Mouse (Mus musculus) hindbrain, embryonic 12.5 days (tissue): Measurements from ENCODE around the gene Crybb3. TPM values are rescaled to one million over a fixed set of nuclear protein-coding genes. Genes with fewer than 3 reads are reported as not detected.
"Not testable (repeated sequence)": the region's sequence is repeated elsewhere in the genome, so short reads cannot be mapped to it uniquely, and the experiment has no call there.

Source experiments
- ATAC-seq: fragments of 200-750 bp; cut with Nextera tagmentation; 2 replicates; pipeline ENCODE4 v1.8.0; 2017; ENCODE audit warnings: moderate TSS enrichment; ENCODE audit not compliant: low FRiP score
- H3K27ac ChIP-seq: fragments of 300-500 bp; sonication (generic); 2 replicates; pipeline ENCODE4 v1.5.1; 2016; ENCODE audit warnings: mild to moderate bottlenecking
- H3K27me3 ChIP-seq: fragments of 300-500 bp; sonication (generic); 2 replicates; pipeline ENCODE4 v1.6.1; 2016; ENCODE audit warnings: mild to moderate bottlenecking
- H3K36me3 ChIP-seq: fragments of 300-500 bp; sonication (generic); 2 replicates; pipeline ENCODE4 v1.6.1; 2016; ENCODE audit warnings: mild to moderate bottlenecking
- H3K4me1 ChIP-seq: fragments of 300-500 bp; sonication (generic); 2 replicates; pipeline ENCODE4 v1.6.1; 2016
- H3K4me2 ChIP-seq: fragments of 300-500 bp; sonication (generic); replicated peaks from 2 replicates; pipeline ENCODE4 v1.6.1; 2016; ENCODE audit warnings: mild to moderate bottlenecking
- H3K4me3 ChIP-seq: fragments of 300-500 bp; sonication (generic); 2 replicates; pipeline ENCODE4 v1.5.1; 2016; ENCODE audit warnings: mild to moderate bottlenecking
- H3K9ac ChIP-seq: fragments of 300-500 bp; sonication (generic); 2 replicates; pipeline ENCODE4 v1.6.1; 2016; ENCODE audit warnings: mild to moderate bottlenecking, moderate library complexity
- H3K9me3 ChIP-seq: fragments of 300-500 bp; sonication (generic); replicated peaks from 2 replicates; pipeline ENCODE4 v1.6.1; 2016; ENCODE audit warnings: mild to moderate bottlenecking
- WGBS: fragments of 180-500 bp; shearing (Covaris S2); methylation state at CpG from one replicate; pipeline ENCODE4 v1.1.7; 2016; 5-methylcytosine and 5-hydroxymethylcytosine counted together
- polyA plus RNA-seq: library from polyadenylated mRNA; unstranded; fragments of >200 nt; fragmentation: Nextera tagmentation; extraction: Ambion mirVana; gene quantifications from 2 replicates; pipeline ENCODE4 v1.2.1, GENCODE M21; 2016

Gene Crybb3
- polyA plus RNA-seq, 1 experiment from 2014 or later: 0.74 TPM

DNA sequence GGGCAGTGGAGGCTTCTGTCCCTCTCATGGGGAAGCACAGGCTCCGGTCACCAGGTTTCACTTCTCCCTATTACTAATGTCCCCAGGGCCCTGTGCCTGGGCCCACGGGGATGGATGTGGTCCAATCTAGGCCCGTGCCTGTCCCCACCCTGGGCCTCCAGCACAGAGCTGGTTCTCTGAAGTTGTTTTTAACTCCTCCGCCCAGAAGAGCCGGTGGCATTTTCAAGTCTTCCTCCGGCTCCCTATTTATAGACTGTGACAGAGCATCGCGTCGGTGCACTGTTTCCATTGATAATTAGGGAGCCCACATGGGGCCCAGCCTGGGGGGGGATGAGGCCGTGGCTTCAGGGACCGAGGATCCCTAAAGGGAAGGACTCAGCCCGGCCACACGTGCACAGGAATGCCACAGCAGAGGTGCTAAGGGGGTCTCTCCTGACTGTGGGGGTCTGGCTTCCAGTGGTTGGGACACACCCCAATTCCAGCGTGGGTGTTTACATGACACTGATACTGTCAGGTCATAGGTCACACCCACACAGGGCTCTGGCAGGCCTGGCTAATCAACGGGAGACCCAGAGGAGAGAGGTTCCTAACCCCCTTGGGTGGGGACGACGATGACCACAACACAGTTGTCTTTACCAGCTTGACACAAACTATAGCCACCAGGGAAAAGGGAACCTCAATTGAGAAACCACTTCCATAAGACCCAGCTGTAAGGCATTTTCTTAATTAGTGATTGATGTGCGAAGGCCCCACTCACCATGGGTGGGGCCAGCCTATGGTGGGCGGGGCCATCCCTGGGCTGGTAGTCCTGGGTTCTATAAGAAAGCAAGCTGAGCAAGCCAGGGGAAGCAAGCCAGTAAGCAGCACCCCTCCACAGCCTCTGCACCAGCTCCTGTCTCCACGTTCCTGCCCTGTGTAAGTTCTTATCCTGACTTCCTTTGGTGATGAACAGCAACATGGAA is 33.2 kb upstream of the Crybb3 start:
- H3K4me3 ChIP-seq: no peak overlapping the region
- no peak for ATAC-seq
- H3K9ac ChIP-seq: no peak overlapping the region
- no peak overlapping the region for H3K4me2 ChIP-seq
- no peaks in the 10 kb centered on the region for H3K36me3 ChIP-seq
- H3K9me3 ChIP-seq: no peaks in the 10 kb centered on the region; the same call in 1 of the 2 replicates
- peaks cover 36% of the 10 kb centered on the region for H3K4me1 ChIP-seq
- H3K27me3 ChIP-seq: 0 out of 2 replicates have a peak, but pooled peaks cover 3% of the 10 kb centered on the region
- no peak overlapping the region for H3K27ac ChIP-seq
- 54% methylated on average over 20 of the region's 20 CpGs for WGBS

DNA sequence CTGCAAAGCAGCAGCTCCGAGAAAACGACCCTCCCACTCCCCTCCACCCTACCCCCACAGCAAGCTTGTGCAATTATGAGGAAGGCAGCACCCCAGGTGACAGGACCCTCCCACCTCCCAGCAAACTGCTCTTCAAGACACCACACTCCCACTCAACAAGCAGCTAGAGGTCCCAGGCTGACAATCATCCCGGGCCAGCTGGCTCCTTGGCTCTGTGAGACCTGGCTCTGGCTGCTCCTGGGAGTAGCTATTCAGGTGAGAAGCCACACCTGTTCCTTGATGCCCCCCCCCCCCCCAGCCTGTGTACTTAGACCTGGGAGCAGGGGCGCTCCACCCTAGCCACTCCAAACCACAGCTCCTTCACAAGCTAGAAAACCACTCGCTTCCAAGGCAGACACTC is 31.7 kb upstream of the Crybb3 start:
- Histone ChIP-seq H3K36me3 (no peaks in the 10 kb centered on the region), H3K9ac (no peak overlapping the region), H3K27ac (no peak overlapping the region), H3K4me3 (no peak overlapping the region), H3K4me1 (peaks cover 30% of the 10 kb centered on the region), H3K9me3 (no peaks in the 10 kb centered on the region; the same call in 1 of the 2 replicates), H3K4me2 (no peak overlapping the region), H3K27me3 (0 out of 2 replicates have a peak, but pooled peaks cover 3% of the 10 kb centered on the region)
- no peak for ATAC-seq
- 51% methylated on average over 5 of the region's 5 CpGs for WGBS

DNA sequence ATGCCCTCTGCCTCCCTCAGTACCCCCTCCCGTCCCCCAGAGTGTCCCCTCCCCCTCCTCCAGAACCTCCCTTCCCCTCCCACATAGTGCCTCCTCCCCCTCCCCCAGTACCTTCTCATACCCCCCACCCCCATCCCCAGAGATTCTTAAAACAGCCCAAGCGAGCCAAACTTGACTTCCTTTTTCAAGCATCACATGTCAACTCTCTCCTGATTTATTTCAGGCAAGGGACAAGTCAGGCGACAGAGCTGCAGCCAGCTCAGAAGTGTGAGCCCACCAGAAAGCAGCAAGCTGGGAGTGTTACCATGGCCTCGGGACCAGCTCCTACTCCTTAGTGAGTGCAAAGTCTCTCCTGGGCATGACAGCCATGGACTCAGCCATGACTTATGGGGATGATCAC is 30.0 kb upstream of the Crybb3 start:
- H3K9me3 ChIP-seq: no peaks in the 10 kb centered on the region; the same call in 1 of the 2 replicates
- H3K4me3 ChIP-seq: no peak overlapping the region
- no peak overlapping the region for H3K4me2 ChIP-seq
- no peaks in the 10 kb centered on the region for H3K27me3 ChIP-seq
- H3K4me1 ChIP-seq: peaks cover 31% of the 10 kb centered on the region
- no peaks in the 10 kb centered on the region for H3K36me3 ChIP-seq
- 9% methylated on average over 4 of the region's 4 CpGs for WGBS
- no peak for ATAC-seq
- H3K27ac ChIP-seq: peak overlapping the region; percentile 68; the same call in 1 of the 2 replicates
- H3K9ac ChIP-seq: no peak overlapping the region

DNA sequence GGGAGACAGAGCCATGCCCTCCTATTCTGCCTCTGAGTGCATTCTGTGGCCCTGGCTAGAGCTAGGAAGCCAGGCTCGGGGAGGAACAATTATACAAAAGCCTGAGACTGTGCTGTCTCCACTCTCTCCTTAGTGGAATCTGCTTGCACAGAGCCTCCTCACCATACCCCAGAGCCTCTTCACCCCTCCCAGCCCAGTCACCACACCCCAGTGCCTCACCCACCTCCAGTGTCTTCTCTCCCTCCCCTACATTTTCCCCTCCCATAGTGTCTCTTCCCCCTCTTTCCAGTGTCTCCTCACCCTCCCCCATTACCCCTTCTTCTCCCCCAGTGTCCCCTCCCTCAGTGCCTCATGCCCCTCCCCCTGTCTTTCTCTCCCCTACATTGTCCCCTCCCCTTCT is 29.5 kb upstream of the Crybb3 start:
- H3K9ac ChIP-seq: 0 out of 2 replicates have a peak overlapping the region, but pooled peaks have one; percentile 32
- no peaks in the 10 kb centered on the region for H3K36me3 ChIP-seq
- H3K4me1 ChIP-seq: peaks cover 31% of the 10 kb centered on the region
- H3K27ac ChIP-seq: peak overlapping the region; percentile 68
- H3K9me3 ChIP-seq: no peaks in the 10 kb centered on the region; the same call in 1 of the 2 replicates
- H3K4me3 ChIP-seq: no peak overlapping the region
- no peaks in the 10 kb centered on the region for H3K27me3 ChIP-seq
- ATAC-seq: peak; percentile 29; the same call in 1 of the 2 replicates
- 0% methylated on average over 1 of the region's 1 CpGs for WGBS
- no peak overlapping the region for H3K4me2 ChIP-seq

DNA sequence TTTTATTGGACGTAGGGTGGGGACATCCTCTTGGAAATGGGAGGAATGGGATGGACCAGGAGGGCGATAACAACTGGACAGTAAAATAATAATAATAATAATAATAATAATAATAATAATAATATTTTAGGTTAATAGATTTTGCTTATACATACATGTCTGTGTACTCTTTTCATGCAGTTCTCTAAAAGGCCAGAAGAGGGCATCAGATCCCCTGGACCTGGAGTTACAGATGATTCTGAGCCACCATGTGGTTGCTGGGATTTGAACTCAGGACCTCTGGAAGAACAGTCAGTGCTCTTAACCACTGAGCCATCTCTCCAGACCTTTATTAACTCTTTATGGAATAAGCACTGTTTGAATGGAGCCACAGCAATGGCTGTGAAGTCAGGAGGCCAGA is 28.3 kb upstream of the Crybb3 start:
- not testable (repeated sequence) for H3K9ac ChIP-seq, H3K36me3 ChIP-seq, H3K4me3 ChIP-seq, ATAC-seq, H3K4me2 ChIP-seq, H3K9me3 ChIP-seq, H3K27me3 ChIP-seq, H3K27ac ChIP-seq
- H3K4me1 ChIP-seq: peaks cover 28% of the 10 kb centered on the region
- WGBS: 86% methylated on average over 2 of the region's 2 CpGs

DNA sequence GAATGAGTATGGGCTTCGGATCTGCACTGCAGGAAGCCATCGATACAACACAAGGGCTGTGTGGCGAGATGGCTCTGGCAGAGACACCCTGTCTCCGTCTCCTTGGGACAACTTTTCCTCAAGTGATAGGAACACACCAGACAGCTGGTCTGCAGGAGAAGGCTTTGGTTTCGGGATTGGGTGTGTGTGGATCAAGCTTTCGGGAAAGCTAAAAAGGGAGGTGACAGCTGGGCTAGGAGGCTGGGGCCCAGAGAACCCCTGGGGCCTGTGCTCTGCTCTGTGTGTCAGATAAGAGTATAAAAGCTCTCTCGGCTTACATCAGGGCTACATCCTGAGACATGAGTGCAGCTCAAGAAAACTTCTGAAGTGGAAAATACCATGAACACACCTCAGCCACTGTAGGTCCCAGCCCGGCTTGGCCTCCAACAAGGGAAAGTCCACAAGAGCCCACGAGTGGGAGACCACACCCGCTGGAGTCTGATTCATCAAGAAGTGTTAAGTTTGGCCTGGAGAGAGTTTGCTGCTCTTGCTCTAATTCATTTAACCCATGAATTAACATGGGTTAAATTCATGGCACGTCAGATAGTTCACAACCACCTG is 26.9 kb upstream of the Crybb3 start:
- H3K4me2 ChIP-seq: no peak overlapping the region
- no peaks in the 10 kb centered on the region for H3K27me3 ChIP-seq
- ATAC-seq: no peak
- H3K4me1 ChIP-seq: peaks cover 20% of the 10 kb centered on the region
- 80% methylated on average over 11 of the region's 11 CpGs for WGBS
- H3K9ac ChIP-seq: no peak overlapping the region
- no peaks in the 10 kb centered on the region; the same call in 1 of the 2 replicates for H3K9me3 ChIP-seq
- no peak overlapping the region for H3K4me3 ChIP-seq
- no peaks in the 10 kb centered on the region for H3K36me3 ChIP-seq
- no peak overlapping the region for H3K27ac ChIP-seq

DNA sequence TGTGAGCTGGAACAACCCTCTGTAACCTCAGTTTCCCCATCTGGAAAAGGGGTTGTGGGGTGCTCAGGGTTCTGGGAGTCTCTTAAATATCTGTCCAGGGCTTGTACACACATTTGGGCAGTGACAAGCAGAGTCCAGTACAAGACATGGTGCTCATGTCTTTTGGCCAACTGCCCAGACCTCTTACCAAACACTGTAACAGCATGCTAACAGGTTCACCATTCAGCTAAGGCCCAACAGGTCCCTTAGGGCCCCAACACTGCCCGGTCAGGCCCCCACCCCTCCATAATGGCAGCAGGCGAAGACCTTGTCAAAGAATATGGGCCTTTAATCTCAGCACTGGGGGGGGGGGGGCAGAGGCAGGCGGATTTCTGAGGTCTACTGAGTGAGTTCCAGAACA is 26.3 kb upstream of the Crybb3 start:
- Histone ChIP-seq H3K9me3 (no peaks in the 10 kb centered on the region), H3K4me2 (no peak overlapping the region), H3K4me1 (peaks cover 24% of the 10 kb centered on the region), H3K4me3 (no peak overlapping the region), H3K27ac (no peak overlapping the region), H3K27me3 (no peaks in the 10 kb centered on the region), H3K9ac (no peak overlapping the region), H3K36me3 (no peaks in the 10 kb centered on the region)
- 76% methylated on average over 3 of the region's 3 CpGs for WGBS
- ATAC-seq: no peak

DNA sequence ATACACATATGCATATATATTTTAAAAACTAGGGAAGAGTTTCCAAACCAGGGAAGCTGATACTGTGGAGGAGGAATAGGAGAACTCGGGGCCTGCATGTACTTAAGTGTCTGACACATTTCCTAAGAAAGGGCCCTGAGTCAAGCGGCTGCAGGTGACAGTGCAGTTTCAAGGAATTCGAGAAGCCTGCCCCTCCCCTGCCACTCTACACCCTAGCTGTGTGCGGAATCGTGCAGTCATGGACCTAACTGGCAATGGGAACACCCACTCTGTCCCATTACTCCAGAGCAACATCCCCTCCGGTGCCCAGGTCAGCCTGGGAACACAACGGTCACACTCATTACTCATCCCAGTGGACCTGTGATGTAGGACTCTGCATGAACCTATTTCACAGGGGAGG is 25.2 kb upstream of the Crybb3 start:
- 76% methylated on average over 7 of the region's 7 CpGs for WGBS
- H3K27ac ChIP-seq: no peak overlapping the region
- no peaks in the 10 kb centered on the region for H3K36me3 ChIP-seq
- ATAC-seq: no peak
- no peak overlapping the region for H3K9ac ChIP-seq
- H3K4me1 ChIP-seq: peaks cover 26% of the 10 kb centered on the region
- no peak overlapping the region for H3K4me3 ChIP-seq
- no peaks in the 10 kb centered on the region for H3K9me3 ChIP-seq
- no peaks in the 10 kb centered on the region for H3K27me3 ChIP-seq
- H3K4me2 ChIP-seq: no peak overlapping the region

DNA sequence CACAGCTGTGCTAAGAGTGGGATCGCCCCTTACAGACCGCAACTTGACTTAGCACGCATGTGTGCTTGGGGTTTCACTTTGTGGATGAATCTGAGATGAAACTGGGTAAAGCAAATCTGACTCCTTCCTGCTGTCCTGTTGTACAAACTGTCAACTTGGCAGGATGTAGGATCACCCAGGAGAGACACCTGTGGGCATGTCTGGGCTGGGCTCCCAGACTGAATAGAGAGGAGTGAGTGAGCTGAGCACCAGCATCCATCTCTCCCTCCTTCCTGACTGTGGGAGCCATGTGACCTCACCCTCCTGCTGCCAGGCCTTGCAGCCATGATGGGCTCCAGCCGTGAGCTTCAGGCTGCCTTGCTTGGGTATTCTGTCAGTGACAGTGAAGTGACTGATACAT is 24.1 kb upstream of the Crybb3 start:
- Histone ChIP-seq H3K9ac (no peak overlapping the region), H3K4me2 (no peak overlapping the region), H3K9me3 (no peaks in the 10 kb centered on the region), H3K4me3 (no peak overlapping the region), H3K4me1 (peaks cover 16% of the 10 kb centered on the region), H3K27me3 (no peaks in the 10 kb centered on the region; the same call in 1 of the 2 replicates), H3K27ac (no peak overlapping the region), H3K36me3 (no peaks in the 10 kb centered on the region)
- 87% methylated on average over 4 of the region's 4 CpGs for WGBS
- ATAC-seq: no peak

DNA sequence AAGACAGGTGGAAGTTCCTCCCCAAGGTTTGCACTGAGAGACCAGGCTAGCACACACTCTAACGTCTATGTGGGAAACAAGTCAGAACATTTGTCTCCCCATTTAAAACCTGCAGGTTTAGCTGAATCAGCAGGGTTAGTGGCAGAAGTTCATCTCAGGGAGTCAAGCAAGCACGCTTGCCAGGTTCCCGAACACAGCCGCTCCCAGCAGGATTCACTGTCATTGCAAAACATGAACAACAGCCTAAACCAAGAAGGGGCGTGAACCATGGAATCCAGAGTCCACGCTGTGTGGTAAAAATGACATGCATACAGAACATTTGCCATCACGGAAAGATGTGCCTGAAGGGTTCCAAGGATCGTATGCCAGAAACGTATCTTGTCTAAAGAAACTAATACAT is 23.7 kb upstream of the Crybb3 start:
- H3K27me3 ChIP-seq: no peaks in the 10 kb centered on the region; the same call in 1 of the 2 replicates
- no peak overlapping the region for H3K4me2 ChIP-seq
- no peak overlapping the region for H3K4me3 ChIP-seq
- 81% methylated on average over 9 of the region's 9 CpGs for WGBS
- H3K4me1 ChIP-seq: peaks cover 16% of the 10 kb centered on the region
- H3K9me3 ChIP-seq: no peaks in the 10 kb centered on the region
- no peak for ATAC-seq
- H3K9ac ChIP-seq: no peak overlapping the region
- H3K27ac ChIP-seq: no peak overlapping the region
- H3K36me3 ChIP-seq: no peaks in the 10 kb centered on the region

DNA sequence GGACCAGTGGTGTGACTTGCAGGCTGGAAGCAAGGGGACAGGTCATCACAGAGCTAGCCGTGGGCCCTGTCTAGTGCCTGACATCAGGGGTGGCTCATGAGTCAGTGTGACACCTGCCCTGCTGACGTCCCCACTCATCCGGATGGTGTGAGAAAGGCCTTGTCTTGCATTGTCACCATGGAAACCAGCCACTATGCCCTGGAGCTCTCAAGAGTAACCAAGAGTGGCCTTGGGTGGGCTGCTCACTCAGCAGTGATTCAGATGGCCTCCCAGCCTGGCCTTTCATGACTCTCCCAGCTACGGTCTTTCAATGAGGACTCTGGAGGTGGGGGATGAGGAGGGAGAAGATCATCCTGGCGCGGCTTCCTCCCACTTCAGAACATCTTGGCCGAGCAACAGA is 21.1 kb upstream of the Crybb3 start:
- H3K9ac ChIP-seq: no peak overlapping the region
- no peak overlapping the region for H3K4me3 ChIP-seq
- peak overlapping the region; percentile 44; the same call in 1 of the 2 replicates for H3K27ac ChIP-seq
- 32% methylated on average over 7 of the region's 7 CpGs for WGBS
- no peaks in the 10 kb centered on the region for H3K36me3 ChIP-seq
- no peaks in the 10 kb centered on the region for H3K9me3 ChIP-seq
- H3K27me3 ChIP-seq: no peaks in the 10 kb centered on the region; the same call in 1 of the 2 replicates
- ATAC-seq: 0 out of 2 replicates have a peak, but pooled peaks have one; percentile 30
- H3K4me2 ChIP-seq: no peak overlapping the region
- peaks cover 12% of the 10 kb centered on the region for H3K4me1 ChIP-seq

DNA sequence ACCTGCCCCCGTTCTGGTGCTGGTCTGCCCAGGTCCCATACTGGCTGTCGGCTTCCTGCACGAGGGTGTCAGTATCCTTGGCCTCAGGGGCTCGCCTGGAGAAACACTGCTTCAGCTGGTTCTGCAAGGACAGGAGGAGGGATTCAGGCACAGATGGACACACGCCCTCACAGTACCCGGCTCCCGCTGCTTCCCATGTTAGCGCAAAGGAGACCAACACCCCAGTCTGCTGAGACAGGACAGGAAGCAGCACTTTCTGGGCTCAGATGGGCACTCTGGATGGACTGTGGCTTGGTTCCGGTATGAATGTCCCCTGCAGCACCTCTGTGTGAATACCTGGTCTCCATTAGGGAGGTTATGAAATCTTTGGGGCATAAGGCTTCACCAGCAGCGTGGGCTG is 20.1 kb upstream of the Crybb3 start:
- Histone ChIP-seq H3K9me3 (no peaks in the 10 kb centered on the region), H3K36me3 (no peaks in the 10 kb centered on the region), H3K27ac (no peak overlapping the region), H3K4me2 (no peak overlapping the region), H3K4me1 (peaks cover 12% of the 10 kb centered on the region), H3K4me3 (no peak overlapping the region), H3K9ac (no peak overlapping the region), H3K27me3 (no peaks in the 10 kb centered on the region; the same call in 1 of the 2 replicates)
- WGBS: 83% methylated on average over 10 of the region's 10 CpGs
- ATAC-seq: no peak
